Mouse (Mus musculus): Measurements from ENCODE around the gene Nme7.

GRCm38 (mm10) chr1:164395131-164395780 is 91.3 kb downstream of the Nme7 start:
- TF ChIP-seq CTCF (IDR thresholded peaks at IDR 0.05; ENCODE audit: low read depth) (no peak), EP300 (IDR thresholded peaks at IDR 0.05; ENCODE audit: low read depth) (no peak)
